Mouse (Mus musculus): Measurements from ENCODE around the gene Dus4l. TPM values are rescaled to one million over a fixed set of nuclear protein-coding genes. Genes with fewer than 3 reads are reported as not detected.
A peak's percentile ranks its signal among the peaks of the same experiment; 100 is the strongest.
"Not testable (repeated sequence)": the region's sequence is repeated elsewhere in the genome, so short reads cannot be mapped to it uniquely, and the experiment has no call there.

Dus4l gene
- polyA plus RNA-seq, 1 experiment: 4.8 TPM

GRCm38 (mm10) chr12:31654965-31655477 lies 395 bp upstream of the Dus4l start:
- TF ChIP-seq CTCF (IDR thresholded peaks at IDR 0.05; ENCODE audit: insufficient read depth, low read length) (0 out of 2 replicates have a peak, but pooled peaks have one; percentile 19), POLR2A (IDR thresholded peaks at IDR 0.05; ENCODE audit: borderline replicate concordance, extremely low read depth, low read depth, low read length) (no peak)
- under 1% methylated on average over 29 of the region's 29 CpGs for WGBS
- Histone ChIP-seq H3K4me3 (replicated peaks; ENCODE audit: extremely low read depth, low read depth, low read length) (peak overlapping the region; percentile 87), H3K4me1 (ENCODE audit: control insufficient read depth, insufficient read depth, low read length) (peaks cover 2% of the 10 kb centered on the region)
- DNase-seq: no peak

- H3K4me3 ChIP-seq (replicated peaks; ENCODE audit: extremely low read depth, low read depth, low read length): no peak overlapping the region
- H3K4me1 ChIP-seq (ENCODE audit: control insufficient read depth, insufficient read depth, low read length): peaks cover 2% of the 10 kb centered on the region
- TF ChIP-seq POLR2A (IDR thresholded peaks at IDR 0.05; ENCODE audit: borderline replicate concordance, extremely low read depth, low read depth, low read length) (no peak), CTCF (IDR thresholded peaks at IDR 0.05; ENCODE audit: insufficient read depth, low read length) (no peak)
- no peak for DNase-seq
- WGBS: 76% methylated on average over 5 of the region's 5 CpGs
These were observed 1.0 kb downstream of the Dus4l start for GRCm38 (mm10) chr12:31653611-31654010.

GRCm38 (mm10) chr12:31635240-31635607 lies 19.4 kb downstream of the Dus4l start:
- DNase-seq: no peak
- no peaks in the 10 kb centered on the region; the same call in 1 of the 2 replicates for H3K4me1 ChIP-seq (ENCODE audit: control insufficient read depth, insufficient read depth, low read length)
- TF ChIP-seq POLR2A (IDR thresholded peaks at IDR 0.05; ENCODE audit: borderline replicate concordance, extremely low read depth, low read depth, low read length) (no peak), CTCF (IDR thresholded peaks at IDR 0.05; ENCODE audit: insufficient read depth, low read length) (no peak)
- H3K4me3 ChIP-seq (replicated peaks; ENCODE audit: extremely low read depth, low read depth, low read length): no peak overlapping the region
- WGBS: 95% methylated on average over 3 of the region's 3 CpGs

DNA sequence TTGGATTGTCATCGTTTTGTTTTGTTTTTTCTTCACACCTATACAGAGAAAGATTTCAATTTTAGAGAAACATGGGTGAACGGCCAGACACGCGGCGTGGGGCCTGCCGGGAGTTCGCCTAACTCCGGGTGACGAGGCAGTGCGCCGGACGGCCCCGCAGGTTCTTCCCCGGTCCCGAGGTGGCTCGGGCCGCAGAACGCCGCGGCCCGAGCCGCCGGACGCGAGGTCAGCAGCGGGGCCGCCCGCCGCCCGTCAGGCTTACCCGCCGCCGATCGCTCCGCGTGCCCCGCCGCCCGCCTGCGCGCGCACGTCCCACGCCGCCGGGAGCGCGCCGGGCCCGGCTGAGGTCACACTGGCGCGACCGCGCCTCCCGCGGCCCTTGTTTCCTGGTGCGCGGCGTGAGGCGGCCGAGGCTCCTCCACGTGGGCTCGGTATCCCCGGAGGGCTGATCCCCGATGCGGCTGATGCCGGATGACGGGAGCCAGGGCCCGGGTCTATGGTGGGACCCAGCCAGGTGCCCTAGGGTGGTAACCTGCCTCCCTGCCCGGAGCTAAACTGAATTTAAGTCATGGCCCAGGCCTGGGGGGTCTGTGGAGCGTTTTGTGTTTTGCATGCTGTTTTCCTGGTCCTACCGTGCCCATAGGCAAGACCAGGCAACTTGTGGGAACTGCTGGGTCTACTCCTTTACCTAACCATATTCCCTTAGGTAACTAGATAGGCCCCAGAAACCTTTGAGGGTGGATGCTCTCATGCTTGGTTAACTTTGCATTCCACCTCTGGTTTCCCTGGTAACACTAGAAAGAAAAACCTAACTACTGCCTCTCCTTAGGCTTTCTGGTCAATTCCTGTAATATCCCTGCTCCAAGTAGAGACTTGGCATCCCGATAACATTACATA lies 20.0 kb downstream of the Dus4l start, which contains the start of gene Bcap29:
TSS of gene Bcap29 (minus strand) at position 316 of the 897 bp plus-strand sequence.
- DNase-seq: peak; percentile 67
- TF ChIP-seq POLR2A (IDR thresholded peaks at IDR 0.05; ENCODE audit: borderline replicate concordance, extremely low read depth, low read depth, low read length) (0 out of 2 replicates have a peak, but pooled peaks have one; percentile 39), CTCF (IDR thresholded peaks at IDR 0.05; ENCODE audit: insufficient read depth, low read length) (no peak)
- Histone ChIP-seq H3K4me1 (ENCODE audit: control insufficient read depth, insufficient read depth, low read length) (no peaks in the 10 kb centered on the region; the same call in 1 of the 2 replicates), H3K4me3 (replicated peaks; ENCODE audit: extremely low read depth, low read depth, low read length) (peak within 1 kb of the TSS; percentile 86)
- 2% methylated on average over 73 of the region's 73 CpGs for WGBS

DNA sequence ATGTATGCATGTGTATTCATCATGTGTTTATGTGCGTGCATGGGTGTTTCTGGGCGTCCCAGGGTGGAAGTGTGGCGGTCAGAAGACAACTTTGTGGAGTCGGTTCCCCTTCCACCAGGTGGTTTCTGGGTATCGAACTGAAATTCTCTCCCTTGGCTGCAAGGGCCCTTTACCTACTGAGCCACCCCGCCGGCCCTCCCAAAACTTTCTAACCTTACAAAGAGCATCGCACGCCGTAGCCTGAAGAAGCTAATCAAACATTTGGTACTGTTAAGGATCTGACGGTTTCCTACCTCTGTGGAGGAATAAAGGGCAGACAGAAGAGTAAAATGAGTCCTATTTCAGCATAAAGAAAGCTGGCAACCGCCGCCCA lies 20.7 kb downstream of the Dus4l start:
- Histone ChIP-seq H3K4me1 (ENCODE audit: control insufficient read depth, insufficient read depth, low read length) (no peaks in the 10 kb centered on the region; the same call in 1 of the 2 replicates), H3K4me3 (replicated peaks; ENCODE audit: extremely low read depth, low read depth, low read length) (peak overlapping the region; percentile 86)
- WGBS: 6% methylated on average over 13 of the region's 13 CpGs
- TF ChIP-seq CTCF (IDR thresholded peaks at IDR 0.05; ENCODE audit: insufficient read depth, low read length): no peak
- no peak for TF ChIP-seq POLR2A (IDR thresholded peaks at IDR 0.05; ENCODE audit: borderline replicate concordance, extremely low read depth, low read depth, low read length)
- DNase-seq: no peak

- WGBS: 92% methylated on average over 9 of the region's 9 CpGs
- H3K4me3 ChIP-seq (replicated peaks; ENCODE audit: extremely low read depth, low read depth, low read length); DNase-seq; H3K4me1 ChIP-seq (ENCODE audit: control insufficient read depth, insufficient read depth, low read length): not testable (repeated sequence)
These were observed 26.2 kb downstream of the Dus4l start for GRCm38 (mm10) chr12:31628396-31628795.

GRCm38 (mm10) chr12:31625016-31625415 lies 29.6 kb downstream of the Dus4l start:
- H3K4me1 ChIP-seq (ENCODE audit: control insufficient read depth, insufficient read depth, low read length): no peaks in the 10 kb centered on the region
- H3K4me3 ChIP-seq (replicated peaks; ENCODE audit: extremely low read depth, low read depth, low read length): no peak overlapping the region
- 98% methylated on average over 1 of the region's 1 CpGs for WGBS
- no peak for TF ChIP-seq POLR2A (IDR thresholded peaks at IDR 0.05; ENCODE audit: borderline replicate concordance, extremely low read depth, low read depth, low read length)
- no peak for TF ChIP-seq CTCF (IDR thresholded peaks at IDR 0.05; ENCODE audit: insufficient read depth, low read length)
- DNase-seq: no peak

- 81% methylated on average over 8 of the region's 8 CpGs for WGBS
These were observed 34.5 kb downstream of the Dus4l start for GRCm38 (mm10) chr12:31620106-31620505.

GRCm38 (mm10) chr12:31613353-31613752 lies 41.3 kb downstream of the Dus4l start:
- WGBS: 48% methylated on average over 4 of the region's 4 CpGs
- no peak overlapping the region for H3K4me3 ChIP-seq (replicated peaks; ENCODE audit: extremely low read depth, low read depth, low read length)
- no peaks in the 10 kb centered on the region for H3K4me1 ChIP-seq (ENCODE audit: control insufficient read depth, insufficient read depth, low read length)
- no peak for DNase-seq
- no peak for TF ChIP-seq POLR2A (IDR thresholded peaks at IDR 0.05; ENCODE audit: borderline replicate concordance, extremely low read depth, low read depth, low read length)
- no peak for TF ChIP-seq CTCF (IDR thresholded peaks at IDR 0.05; ENCODE audit: insufficient read depth, low read length)

More at GRCm38 (mm10) chr12:31620106-31620505, 34.5 kb downstream of the Dus4l start:
- no peak for DNase-seq
- Histone ChIP-seq H3K4me3 (replicated peaks; ENCODE audit: extremely low read depth, low read depth, low read length) (no peak overlapping the region), H3K4me1 (ENCODE audit: control insufficient read depth, insufficient read depth, low read length) (no peaks in the 10 kb centered on the region)
- no peak for TF ChIP-seq POLR2A (IDR thresholded peaks at IDR 0.05; ENCODE audit: borderline replicate concordance, extremely low read depth, low read depth, low read length)
- TF ChIP-seq CTCF (IDR thresholded peaks at IDR 0.05; ENCODE audit: insufficient read depth, low read length): no peak

GRCm38 (mm10) chr12:31608138-31608537 lies 46.5 kb downstream of the Dus4l start:
- 64% methylated on average over 3 of the region's 3 CpGs for WGBS
- DNase-seq: no peak
- H3K4me3 ChIP-seq (replicated peaks; ENCODE audit: extremely low read depth, low read depth, low read length): no peak overlapping the region
- TF ChIP-seq POLR2A (IDR thresholded peaks at IDR 0.05; ENCODE audit: borderline replicate concordance, extremely low read depth, low read depth, low read length) (no peak), CTCF (IDR thresholded peaks at IDR 0.05; ENCODE audit: insufficient read depth, low read length) (no peak)
- no peaks in the 10 kb centered on the region; the same call in 1 of the 2 replicates for H3K4me1 ChIP-seq (ENCODE audit: control insufficient read depth, insufficient read depth, low read length)

Data from lung, adult 2 months (tissue).